Mouse (Mus musculus) large intestine, adult 2 months (tissue): ENCODE measurements around the gene Hoxb2. TPM values are rescaled to one million over a fixed set of nuclear protein-coding genes. Genes with fewer than 3 reads are reported as not detected.

ENCODE experiments used
- DNase-seq: peaks from one replicate; pipeline ENCODE4 v3.0.0-alpha.2; 2012; ENCODE audit warnings: low read depth, low spot score
- WGBS: fragments of 180-500 bp; shearing (Covaris S2); methylation state at CpG from one replicate; pipeline ENCODE4 v1.1.7; 2018; 5-methylcytosine and 5-hydroxymethylcytosine counted together
- polyA plus RNA-seq: library from polyadenylated mRNA; depleted of rRNA; stranded (reverse); fragments of >200 nt; gene quantifications from 2 replicates; pipeline ENCODE4 v1.2.3, GENCODE M21; 2012

Hoxb2 gene
- polyA plus RNA-seq, 1 experiment: 3.8 TPM

GRCm38 (mm10) chr11:96347717-96348116 lies 2.6 kb upstream of the Hoxb2 start:
- WGBS: 62% methylated on average over 4 of the region's 4 CpGs
- DNase-seq: no peak

DNA sequence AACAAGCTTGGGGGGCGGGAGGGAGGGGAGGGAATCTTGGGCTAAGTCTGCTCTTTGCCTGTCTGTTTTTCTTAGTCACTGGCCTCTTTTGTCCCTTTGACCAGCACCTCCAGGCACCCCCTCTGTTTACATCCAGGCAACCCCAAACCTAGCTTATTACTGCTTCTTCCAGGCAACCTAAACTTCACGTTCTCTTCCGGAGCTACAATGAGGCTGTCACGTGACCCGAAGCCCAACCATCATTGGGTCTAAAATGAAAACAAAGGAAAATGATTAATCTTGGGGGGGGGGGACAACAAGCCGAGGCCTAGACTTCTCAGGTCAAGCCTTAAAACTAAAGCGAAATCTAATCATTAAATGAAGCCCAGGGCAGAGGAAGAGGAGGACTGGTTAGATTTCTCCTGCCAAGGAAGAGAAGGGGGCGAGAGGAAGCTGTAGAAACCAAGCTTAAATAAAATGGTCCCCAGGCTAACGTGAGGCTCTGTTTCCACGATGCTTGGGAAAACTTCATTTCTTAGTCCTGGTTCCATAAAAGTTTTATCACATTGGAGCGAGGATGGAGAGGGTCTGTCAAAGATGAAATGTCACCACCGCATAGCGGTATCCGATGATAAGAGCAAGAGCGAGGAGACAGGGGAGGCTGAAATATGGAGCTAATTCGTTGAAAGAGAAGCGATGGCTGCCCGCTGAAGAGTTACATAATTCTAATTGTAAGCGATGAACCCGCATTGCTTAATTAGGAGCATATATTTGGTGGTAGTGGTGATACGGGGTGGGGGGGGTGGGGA lies 2.0 kb upstream of the Hoxb2 start:
- 59% methylated on average over 21 of the region's 21 CpGs for WGBS
- DNase-seq: no peak

DNA sequence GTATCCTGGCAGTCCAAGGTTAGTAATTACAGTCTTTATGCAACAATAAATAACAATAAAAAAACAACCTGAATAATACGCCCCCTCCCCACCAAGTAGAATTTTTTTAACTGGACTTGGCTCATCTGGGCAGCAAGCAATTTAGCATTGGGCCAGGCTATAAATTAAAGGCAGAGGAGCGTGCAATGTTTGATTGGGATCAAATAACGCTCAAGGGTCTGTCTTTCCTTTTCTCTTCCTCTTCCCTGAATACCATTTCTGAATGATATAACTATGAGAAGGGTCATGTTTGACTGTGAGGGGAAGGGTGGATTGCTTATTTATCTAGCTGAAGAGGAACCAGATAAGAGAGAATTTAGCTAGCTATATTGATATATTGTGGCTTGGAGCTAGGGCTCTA lies 1.3 kb upstream of the Hoxb2 start:
- DNase-seq: no peak
- 55% methylated on average over 3 of the region's 3 CpGs for WGBS

GRCm38 (mm10) chr11:96349491-96350340 lies 609 bp upstream of the Hoxb2 start:
- no peak for DNase-seq
- 60% methylated on average over 14 of the region's 14 CpGs for WGBS

- 90% methylated on average over 2 of the region's 2 CpGs for WGBS
These were observed 466 bp downstream of the Hoxb2 start for GRCm38 (mm10) chr11:96350791-96351190.

DNA sequence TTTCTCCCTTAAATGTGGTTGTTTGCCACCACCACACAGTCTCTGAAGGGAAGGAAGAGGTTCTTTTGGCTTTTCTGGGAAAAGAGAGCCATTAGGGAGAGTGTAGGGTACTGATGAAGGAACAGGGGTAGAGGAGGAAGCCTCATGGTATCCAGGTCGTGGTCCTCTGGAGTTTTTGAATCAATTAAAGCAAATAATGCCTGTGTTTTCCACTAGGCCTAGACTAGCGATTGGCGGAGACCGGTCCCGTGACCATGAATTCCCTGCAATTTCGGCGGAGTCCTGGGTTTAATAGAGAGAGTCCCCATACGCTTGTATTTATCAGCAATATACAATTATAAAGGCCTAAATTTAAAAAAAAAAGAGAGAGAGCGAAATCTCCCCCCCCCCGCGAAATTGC lies 987 bp downstream of the Hoxb2 start:
- 46% methylated on average over 11 of the region's 11 CpGs for WGBS
- no peak for DNase-seq

More at GRCm38 (mm10) chr11:96350791-96351190, 466 bp downstream of the Hoxb2 start:
- DNase-seq: no peak

DNA sequence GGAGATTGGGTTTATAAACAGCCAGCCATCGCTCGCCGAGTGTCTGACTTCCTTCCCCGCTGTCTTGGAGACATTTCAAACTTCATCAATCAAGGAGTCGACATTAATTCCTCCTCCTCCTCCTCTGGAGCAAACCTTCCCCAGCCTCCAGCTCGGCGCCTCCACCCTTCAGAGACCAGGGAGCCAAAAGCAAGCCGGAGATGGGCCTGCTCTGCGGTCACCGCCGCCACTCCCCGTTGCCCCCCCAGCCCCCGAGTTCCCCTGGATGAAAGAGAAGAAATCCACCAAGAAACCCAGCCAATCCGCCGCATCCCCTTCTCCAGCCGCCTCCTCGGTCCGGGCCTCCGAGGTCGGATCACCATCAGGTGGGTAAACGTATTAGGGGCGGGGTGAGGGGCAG lies 1.5 kb downstream of the Hoxb2 start:
- DNase-seq: no peak
- 15% methylated on average over 22 of the region's 22 CpGs for WGBS

- WGBS: 2% methylated on average over 75 of the region's 75 CpGs
- DNase-seq: no peak
These were observed 2.6 kb downstream of the Hoxb2 start for GRCm38 (mm10) chr11:96352691-96353521.

DNA sequence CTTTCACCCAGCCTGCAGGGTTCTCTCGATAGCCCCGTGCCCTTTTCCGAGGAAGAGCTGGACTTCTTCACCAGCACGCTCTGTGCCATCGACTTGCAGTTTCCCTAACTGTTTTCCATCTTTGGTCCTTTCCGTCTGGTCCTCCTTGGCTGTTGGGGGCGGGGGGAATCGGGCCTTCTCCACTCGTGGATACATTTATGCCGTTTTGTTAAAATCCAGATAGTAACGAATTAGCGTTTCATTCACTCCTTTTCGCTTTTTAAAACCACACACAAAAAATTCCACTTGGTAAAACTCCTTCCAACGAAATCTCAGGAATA lies 3.2 kb downstream of the Hoxb2 start:
- no peak for DNase-seq
- WGBS: 23% methylated on average over 14 of the region's 14 CpGs

DNA sequence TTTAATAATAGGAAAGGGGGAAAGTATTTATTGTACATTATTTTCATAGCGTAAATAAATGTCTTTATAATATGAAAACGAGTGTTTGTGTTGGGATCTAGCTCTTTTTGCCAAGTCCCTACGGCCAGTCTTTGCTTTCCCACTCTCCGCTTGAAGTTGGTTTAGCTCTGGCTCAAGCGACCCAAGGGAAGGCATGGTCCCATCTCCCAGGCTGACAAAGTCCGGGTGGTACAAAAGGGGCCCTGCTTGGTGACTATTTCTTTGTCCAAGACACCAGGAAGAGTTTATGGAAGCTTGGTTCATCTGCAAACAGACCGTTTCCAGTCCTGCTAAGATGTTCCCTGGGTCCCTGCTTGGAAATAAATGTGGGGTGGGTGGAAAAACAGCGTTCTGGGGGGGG lies 3.6 kb downstream of the Hoxb2 start:
- WGBS: 56% methylated on average over 8 of the region's 8 CpGs
- no peak for DNase-seq

DNA sequence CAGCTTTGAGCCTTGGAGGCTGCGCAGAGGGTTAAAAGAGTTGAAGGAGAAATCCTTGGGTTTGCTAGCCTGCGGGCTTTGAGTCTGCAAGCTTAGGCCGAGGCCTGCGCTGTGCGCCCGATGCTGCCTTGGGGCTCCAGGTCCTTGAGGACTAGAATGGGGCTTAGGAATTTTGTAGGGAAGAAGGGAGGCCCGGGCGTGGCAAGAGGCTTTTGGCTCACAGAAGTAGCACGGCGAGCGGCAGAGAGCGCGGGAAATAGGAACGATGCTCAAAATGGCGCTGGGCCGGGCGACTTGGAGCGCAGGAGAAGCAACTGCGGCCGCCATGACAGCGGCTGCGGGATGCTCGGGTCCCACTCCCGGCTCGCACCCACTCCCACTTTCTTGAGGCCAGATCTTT lies 4.1 kb downstream of the Hoxb2 start:
- 23% methylated on average over 25 of the region's 25 CpGs for WGBS
- no peak for DNase-seq

DNA sequence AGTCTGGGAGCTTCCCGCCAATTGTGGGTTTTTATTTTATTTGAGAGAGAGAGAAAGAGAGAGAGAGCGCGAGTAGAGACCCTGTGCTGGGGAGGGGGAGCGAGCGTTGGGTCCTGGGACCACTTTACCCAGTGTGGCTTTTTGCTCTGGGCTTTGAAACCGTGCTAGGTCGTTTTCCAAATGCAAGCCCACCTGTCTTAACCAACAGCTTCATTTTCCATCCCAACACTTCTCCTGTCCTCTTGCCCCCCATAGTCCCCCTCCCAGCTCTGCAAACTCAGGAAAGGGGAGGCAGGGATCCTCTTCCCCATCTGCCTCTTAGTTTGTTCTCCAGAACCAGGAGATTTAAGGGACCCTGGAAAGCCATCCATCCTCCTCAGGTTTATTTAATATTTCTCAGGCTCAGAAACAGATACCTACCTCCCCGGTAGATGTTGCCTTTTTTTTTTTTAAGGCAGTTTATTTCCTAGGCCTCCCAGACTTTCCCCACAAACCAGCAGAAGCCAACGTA lies 4.5 kb downstream of the Hoxb2 start:
- WGBS: 30% methylated on average over 9 of the region's 9 CpGs
- no peak for DNase-seq

GRCm38 (mm10) chr11:96363807-96364206 lies 13.5 kb downstream of the Hoxb2 start:
- no peak for DNase-seq
- 39% methylated on average over 5 of the region's 5 CpGs for whole genome bisulfite sequencing

DNA sequence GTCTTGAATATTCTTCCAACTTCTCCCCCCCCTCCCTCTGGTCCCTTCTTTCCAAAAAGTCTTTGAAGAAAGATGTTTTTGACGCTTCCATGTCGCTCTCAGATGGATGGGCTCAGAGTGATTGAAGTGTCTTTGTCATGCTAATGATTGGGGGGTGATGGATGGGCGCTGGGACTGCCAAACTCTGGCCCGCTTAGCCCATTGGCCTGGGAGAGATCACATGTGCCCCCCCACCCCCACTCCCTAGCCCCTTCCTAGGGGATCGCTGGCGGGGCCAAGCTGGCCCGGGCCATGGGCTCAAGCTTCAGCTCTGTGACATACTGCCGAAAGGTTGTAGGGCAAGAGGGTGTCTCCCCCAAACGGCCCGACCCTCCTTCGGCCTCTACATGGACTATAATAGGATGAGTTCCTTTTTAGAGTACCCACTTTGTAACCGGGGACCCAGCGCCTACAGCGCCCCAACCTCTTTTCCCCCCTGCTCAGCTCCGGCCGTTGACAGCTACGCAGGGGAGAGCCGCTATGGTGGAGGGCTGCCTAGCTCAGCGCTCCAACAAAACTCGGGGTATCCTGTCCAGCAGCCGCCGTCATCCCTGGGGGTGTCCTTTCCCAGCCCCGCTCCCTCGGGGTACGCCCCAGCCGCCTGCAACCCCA lies 15.2 kb downstream of the Hoxb2 start, which contains the start of gene Hoxb1:
Gene Hoxb1, plus strand, starts transcription at position 312 of the 651 bp plus-strand sequence.
- WGBS: 55% methylated on average over 26 of the region's 26 CpGs
- no peak for DNase-seq

DNA sequence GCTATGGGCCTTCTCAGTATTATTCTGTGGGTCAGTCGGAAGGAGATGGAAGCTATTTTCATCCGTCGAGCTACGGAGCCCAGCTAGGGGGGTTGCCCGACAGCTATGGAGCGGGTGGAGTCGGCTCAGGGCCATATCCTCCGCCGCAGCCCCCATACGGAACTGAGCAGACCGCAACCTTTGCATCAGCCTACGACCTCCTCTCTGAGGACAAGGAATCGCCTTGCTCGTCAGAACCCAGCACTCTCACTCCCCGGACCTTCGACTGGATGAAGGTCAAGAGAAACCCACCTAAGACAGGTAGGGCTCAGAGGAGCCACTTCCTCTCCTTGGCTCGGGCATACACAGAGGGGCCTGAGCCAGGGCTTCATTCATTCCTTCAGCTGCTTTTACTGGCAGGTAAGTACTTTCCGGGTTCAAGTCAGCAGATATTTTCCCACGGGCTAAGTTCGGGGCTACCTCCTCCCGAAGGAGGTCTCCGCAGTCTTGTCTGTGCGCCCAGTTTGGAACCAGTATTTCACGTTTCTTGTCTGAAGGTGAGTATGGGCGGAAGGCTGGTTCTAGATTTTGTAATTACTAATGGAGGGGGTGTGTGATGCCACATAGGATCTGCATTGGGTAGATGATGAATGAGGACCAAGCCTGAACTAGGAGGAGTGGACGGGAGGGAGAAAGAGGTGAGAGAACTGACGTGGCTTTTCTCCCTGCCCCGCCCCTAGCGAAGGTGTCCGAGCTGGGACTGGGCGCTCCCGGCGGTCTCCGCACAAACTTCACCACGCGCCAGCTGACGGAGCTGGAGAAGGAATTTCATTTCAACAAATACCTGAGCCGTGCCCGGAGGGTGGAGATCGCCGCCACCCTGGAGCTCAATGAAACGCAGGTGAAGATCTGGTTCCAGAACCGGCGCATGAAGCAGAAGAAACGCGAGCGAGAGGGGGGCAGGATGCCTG lies 16.0 kb downstream of the Hoxb2 start:
- WGBS: 12% methylated on average over 47 of the region's 47 CpGs

GRCm38 (mm10) chr11:96367141-96367540 lies 16.8 kb downstream of the Hoxb2 start:
- DNase-seq: no peak
- WGBS: 68% methylated on average over 6 of the region's 6 CpGs

More for the DNA sequence above, 16.0 kb downstream of the Hoxb2 start:
- DNase-seq: no peak

GRCm38 (mm10) chr11:96368686-96369085 lies 18.4 kb downstream of the Hoxb2 start:
- WGBS: 74% methylated on average over 5 of the region's 5 CpGs

DNA sequence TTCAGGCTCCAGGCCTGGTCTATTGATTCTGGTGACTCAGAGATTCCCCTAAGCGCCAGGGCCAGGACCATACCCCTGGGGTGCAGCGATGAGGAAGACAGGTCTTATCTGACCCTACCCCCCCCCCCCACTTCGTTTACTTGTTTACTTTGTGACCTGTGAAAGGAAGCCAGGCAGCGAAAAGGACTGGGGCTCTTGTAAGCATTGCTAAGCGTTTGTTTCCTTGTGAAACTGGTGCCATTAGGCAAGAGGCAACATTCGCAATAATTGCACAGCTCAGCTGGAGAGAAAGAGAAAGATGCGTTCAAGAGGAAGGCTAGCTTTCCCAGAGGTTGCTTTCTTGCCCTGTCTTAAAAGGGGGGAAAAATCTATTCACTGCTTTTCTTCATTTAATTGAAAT lies 18.8 kb downstream of the Hoxb2 start:
- no peak for DNase-seq
- 69% methylated on average over 7 of the region's 7 CpGs for WGBS

More at GRCm38 (mm10) chr11:96368686-96369085, 18.4 kb downstream of the Hoxb2 start:
- DNase-seq: no peak
